Mouse (Mus musculus): ENCODE results near the gene Trappc3. TPM values are rescaled to one million over a fixed set of nuclear protein-coding genes. Genes with fewer than 3 reads are reported as not detected.

The Trappc3 gene
- polyA plus RNA-seq, 1 experiment from 2014 or later, result 115 TPM

GRCm38 (mm10) chr4:126275081-126275480 lies 13.0 kb downstream of the Trappc3 start:
- Histone ChIP-seq H3K9me3 (ENCODE audit: control insufficient read depth) (no peaks in the 10 kb centered on the region), H3K27me3 (replicated peaks; ENCODE audit: control insufficient read depth, insufficient read depth, low read length) (no peaks in the 10 kb centered on the region), H3K4me2 (replicated peaks; ENCODE audit: low read depth) (no peak overlapping the region), H3K27ac (ENCODE audit: low read depth, low read length) (no peak overlapping the region), H3K4me3 (ENCODE audit: low read depth, low read length) (no peak overlapping the region), H3K9ac (ENCODE audit: low read depth, low read length) (no peak overlapping the region), H3K4me1 (replicated peaks; ENCODE audit: control insufficient read depth, insufficient read depth, low read length) (no peaks in the 10 kb centered on the region), H3K36me3 (ENCODE audit: control insufficient read depth, insufficient read depth) (peaks cover 40% of the 10 kb centered on the region)
- no peak for ATAC-seq
- no peak for TF ChIP-seq CTCF (IDR thresholded peaks at IDR 0.05; ENCODE audit: low read depth)
- 91% methylated on average over 4 of the region's 4 CpGs for WGBS

GRCm38 (mm10) chr4:126275681-126276131 lies 13.6 kb downstream of the Trappc3 start:
- WGBS, result 64% methylated on average over 13 of the region's 13 CpGs
- ATAC-seq, result no peak
- Histone ChIP-seq H3K27ac (ENCODE audit: low read depth, low read length) (no peak overlapping the region), H3K9me3 (ENCODE audit: control insufficient read depth) (no peaks in the 10 kb centered on the region), H3K4me3 (ENCODE audit: low read depth, low read length) (no peak overlapping the region), H3K4me2 (replicated peaks; ENCODE audit: low read depth) (no peak overlapping the region), H3K9ac (ENCODE audit: low read depth, low read length) (no peak overlapping the region), H3K36me3 (ENCODE audit: control insufficient read depth, insufficient read depth) (peaks cover 39% of the 10 kb centered on the region), H3K27me3 (replicated peaks; ENCODE audit: control insufficient read depth, insufficient read depth, low read length) (no peaks in the 10 kb centered on the region), H3K4me1 (replicated peaks; ENCODE audit: control insufficient read depth, insufficient read depth, low read length) (no peaks in the 10 kb centered on the region)
- TF ChIP-seq CTCF (IDR thresholded peaks at IDR 0.05; ENCODE audit: low read depth), result no peak

GRCm38 (mm10) chr4:126277906-126278564 lies 15.9 kb downstream of the Trappc3 start:
- no peak overlapping the region for H3K27ac ChIP-seq (ENCODE audit: low read depth, low read length)
- ATAC-seq, result peak; percentile 40; the same call in 1 of the 2 replicates
- no peak overlapping the region for H3K4me3 ChIP-seq (ENCODE audit: low read depth, low read length)
- H3K4me2 ChIP-seq (replicated peaks; ENCODE audit: low read depth), result peak overlapping the region; percentile 48
- H3K36me3 ChIP-seq (ENCODE audit: control insufficient read depth, insufficient read depth), result peaks cover 24% of the 10 kb centered on the region
- no peaks in the 10 kb centered on the region for H3K9me3 ChIP-seq (ENCODE audit: control insufficient read depth)
- H3K27me3 ChIP-seq (replicated peaks; ENCODE audit: control insufficient read depth, insufficient read depth, low read length), result no peaks in the 10 kb centered on the region
- 16% methylated on average over 13 of the region's 13 CpGs for WGBS
- peak; percentile 86 for TF ChIP-seq CTCF (IDR thresholded peaks at IDR 0.05; ENCODE audit: low read depth)
- no peak overlapping the region for H3K9ac ChIP-seq (ENCODE audit: low read depth, low read length)
- no peaks in the 10 kb centered on the region for H3K4me1 ChIP-seq (replicated peaks; ENCODE audit: control insufficient read depth, insufficient read depth, low read length)

- no peak overlapping the region for H3K4me3 ChIP-seq (ENCODE audit: low read depth, low read length)
- H3K9ac ChIP-seq (ENCODE audit: low read depth, low read length), result no peak overlapping the region
- no peak overlapping the region for H3K27ac ChIP-seq (ENCODE audit: low read depth, low read length)
- no peak for ATAC-seq
- H3K36me3 ChIP-seq (ENCODE audit: control insufficient read depth, insufficient read depth), result peaks cover 19% of the 10 kb centered on the region
- H3K9me3 ChIP-seq (ENCODE audit: control insufficient read depth), result no peaks in the 10 kb centered on the region
- no peaks in the 10 kb centered on the region for H3K27me3 ChIP-seq (replicated peaks; ENCODE audit: control insufficient read depth, insufficient read depth, low read length)
- 56% methylated on average over 9 of the region's 9 CpGs for WGBS
- H3K4me2 ChIP-seq (replicated peaks; ENCODE audit: low read depth), result no peak overlapping the region
- H3K4me1 ChIP-seq (replicated peaks; ENCODE audit: control insufficient read depth, insufficient read depth, low read length), result no peaks in the 10 kb centered on the region
- no peak for TF ChIP-seq CTCF (IDR thresholded peaks at IDR 0.05; ENCODE audit: low read depth)
These were observed 16.4 kb downstream of the Trappc3 start for GRCm38 (mm10) chr4:126278565-126278915.

- WGBS, result 66% methylated on average over 9 of the region's 9 CpGs
- no peak for ATAC-seq
- no peak for TF ChIP-seq CTCF (IDR thresholded peaks at IDR 0.05; ENCODE audit: low read depth)
- H3K9ac ChIP-seq (ENCODE audit: low read depth, low read length), result no peak overlapping the region
- H3K4me2 ChIP-seq (replicated peaks; ENCODE audit: low read depth), result no peak overlapping the region
- no peaks in the 10 kb centered on the region for H3K9me3 ChIP-seq (ENCODE audit: control insufficient read depth)
- no peak overlapping the region for H3K27ac ChIP-seq (ENCODE audit: low read depth, low read length)
- H3K36me3 ChIP-seq (ENCODE audit: control insufficient read depth, insufficient read depth), result peaks cover 15% of the 10 kb centered on the region
- peaks cover under 1% of the 10 kb centered on the region; the same call in 1 of the 2 replicates for H3K27me3 ChIP-seq (replicated peaks; ENCODE audit: control insufficient read depth, insufficient read depth, low read length)
- no peak overlapping the region for H3K4me3 ChIP-seq (ENCODE audit: low read depth, low read length)
- H3K4me1 ChIP-seq (replicated peaks; ENCODE audit: control insufficient read depth, insufficient read depth, low read length), result no peaks in the 10 kb centered on the region
These were observed 16.8 kb downstream of the Trappc3 start for GRCm38 (mm10) chr4:126278961-126279360.

GRCm38 (mm10) chr4:126281706-126282105 lies 19.6 kb downstream of the Trappc3 start:
- Histone ChIP-seq H3K9me3 (ENCODE audit: control insufficient read depth) (no peaks in the 10 kb centered on the region), H3K9ac (ENCODE audit: low read depth, low read length) (no peak overlapping the region), H3K4me1 (replicated peaks; ENCODE audit: control insufficient read depth, insufficient read depth, low read length) (no peaks in the 10 kb centered on the region; the same call in 1 of the 2 replicates), H3K27ac (ENCODE audit: low read depth, low read length) (no peak overlapping the region), H3K27me3 (replicated peaks; ENCODE audit: control insufficient read depth, insufficient read depth, low read length) (peaks cover 24% of the 10 kb centered on the region), H3K4me2 (replicated peaks; ENCODE audit: low read depth) (no peak overlapping the region), H3K36me3 (ENCODE audit: control insufficient read depth, insufficient read depth) (no peaks in the 10 kb centered on the region), H3K4me3 (ENCODE audit: low read depth, low read length) (no peak overlapping the region)
- 69% methylated on average over 9 of the region's 9 CpGs for WGBS
- no peak for TF ChIP-seq CTCF (IDR thresholded peaks at IDR 0.05; ENCODE audit: low read depth)
- ATAC-seq, result no peak
